Mouse (Mus musculus) thymus, postnatal 25 days (tissue): Measurements from ENCODE around the gene Papola.

Experiments
- DNase-seq: peaks from one replicate; pipeline ENCODE4 v3.0.0; 2022

The Papola gene

GRCm38 (mm10) chr12:105869242-105869641, 84.7 kb downstream of the Papola start:
- no peak for DNase-seq

GRCm38 (mm10) chr12:105869696-105870095, 85.2 kb downstream of the Papola start:
- DNase-seq = no peak

GRCm38 (mm10) chr12:105873283-105873682, 88.8 kb downstream of the Papola start:
- peak; percentile 59 for DNase-seq

- DNase-seq = no peak
These were observed 90.6 kb downstream of the Papola start for GRCm38 (mm10) chr12:105875112-105875511.

GRCm38 (mm10) chr12:105876521-105876920, 92.0 kb downstream of the Papola start:
- DNase-seq = no peak

- no peak for DNase-seq
These were observed 92.4 kb downstream of the Papola start for GRCm38 (mm10) chr12:105876931-105877330.

- no peak for DNase-seq
These were observed 94.3 kb downstream of the Papola start for GRCm38 (mm10) chr12:105878746-105879145.

- DNase-seq = no peak
These were observed 99.5 kb downstream of the Papola start for GRCm38 (mm10) chr12:105883799-105884514.

GRCm38 (mm10) chr12:105884515-105885323, 100.2 kb downstream of the Papola start:
- no peak for DNase-seq
